Mouse (Mus musculus): ENCODE results near the gene Prkab2. TPM values are rescaled to one million over a fixed set of nuclear protein-coding genes. Genes with fewer than 3 reads are reported as not detected.

Gene Prkab2
- polyA plus RNA-seq, 1 experiment from 2014 or later, result 1.6 TPM

DNA sequence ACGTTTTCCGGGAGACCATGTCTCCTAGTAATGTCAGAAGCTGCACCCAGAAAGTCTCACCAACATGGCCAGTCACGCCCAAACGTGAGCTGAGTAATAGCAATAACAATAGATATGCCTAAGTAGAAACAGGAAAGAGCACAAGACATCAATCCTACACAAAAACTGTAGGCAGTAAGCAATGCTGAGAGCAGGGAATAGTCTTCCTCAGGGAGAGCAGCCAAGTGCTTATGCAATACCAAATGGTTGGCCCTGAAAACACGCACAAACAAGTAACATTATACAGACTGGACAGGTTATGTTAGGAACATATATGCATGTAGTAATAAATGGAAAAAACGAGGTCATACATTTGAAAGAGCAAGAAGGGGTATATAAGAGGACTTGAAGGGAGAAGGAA is 8.5 kb upstream of the Prkab2 start:
- no peaks in the 10 kb centered on the region for H3K9me3 ChIP-seq (replicated peaks)
- no peaks in the 10 kb centered on the region for H3K27me3 ChIP-seq
- no peak for ATAC-seq (ENCODE audit: insufficient read depth)
- H3K4me2 ChIP-seq, result no peak overlapping the region
- no peak overlapping the region for H3K9ac ChIP-seq
- 0 out of 2 replicates have a peak, but pooled peaks cover 5% of the 10 kb centered on the region for H3K4me1 ChIP-seq (replicated peaks)
- 55% methylated on average over 6 of the region's 6 CpGs for WGBS (ENCODE audit: insufficient replicate concordance)
- no peak overlapping the region for H3K27ac ChIP-seq (replicated peaks)
- H3K36me3 ChIP-seq (replicated peaks), result 0 out of 2 replicates have a peak, but pooled peaks cover 5% of the 10 kb centered on the region
- H3K4me3 ChIP-seq (replicated peaks), result no peak overlapping the region

DNA sequence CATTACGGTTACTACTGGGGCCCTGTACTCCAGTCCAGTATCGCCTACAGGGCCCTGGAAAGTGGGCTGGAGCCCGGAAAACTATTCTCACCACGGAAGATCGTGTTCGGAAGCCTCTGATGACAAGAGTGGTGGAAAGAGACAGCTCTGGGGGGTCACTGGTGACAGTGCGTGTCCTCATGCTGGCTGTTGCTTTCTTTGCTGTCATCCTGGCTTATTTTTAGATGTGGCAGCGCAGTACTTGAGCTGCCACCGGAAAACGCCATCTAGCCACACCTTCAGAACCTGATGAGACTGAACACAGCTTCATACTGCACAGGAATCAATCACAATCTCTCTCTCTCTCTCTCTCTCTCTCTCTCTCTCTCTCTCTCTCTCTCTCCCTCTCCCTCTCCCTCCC is 6.4 kb upstream of the Prkab2 start:
- no peak overlapping the region for H3K27ac ChIP-seq (replicated peaks)
- H3K4me3 ChIP-seq (replicated peaks), result no peak overlapping the region
- H3K9ac ChIP-seq, result no peak overlapping the region
- H3K4me2 ChIP-seq, result no peak overlapping the region
- no peaks in the 10 kb centered on the region for H3K36me3 ChIP-seq (replicated peaks)
- no peaks in the 10 kb centered on the region for H3K9me3 ChIP-seq (replicated peaks)
- no peaks in the 10 kb centered on the region for H3K27me3 ChIP-seq
- no peak for ATAC-seq (ENCODE audit: insufficient read depth)
- 67% methylated on average over 10 of the region's 10 CpGs for WGBS (ENCODE audit: insufficient replicate concordance)
- H3K4me1 ChIP-seq (replicated peaks), result 0 out of 2 replicates have a peak, but pooled peaks cover 5% of the 10 kb centered on the region

DNA sequence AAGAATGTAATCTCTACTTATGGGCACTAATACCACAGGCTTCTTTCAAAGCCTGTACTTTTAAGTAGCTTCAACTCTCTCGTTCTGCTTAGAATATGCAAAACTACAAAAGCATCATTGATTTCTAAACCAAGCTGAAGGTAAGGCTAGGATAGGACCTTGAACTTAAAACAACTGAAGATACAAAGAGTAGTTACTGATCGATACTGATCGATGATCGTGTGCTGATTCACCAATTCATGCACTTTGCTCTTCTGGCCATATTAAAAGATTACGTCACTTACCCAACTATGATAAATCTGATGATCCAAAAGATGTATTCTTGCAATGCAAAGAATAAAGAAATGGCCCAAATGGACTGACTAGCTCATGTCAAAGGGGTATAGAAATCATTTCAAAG is 4.2 kb upstream of the Prkab2 start:
- no peak overlapping the region for H3K4me3 ChIP-seq (replicated peaks)
- H3K27me3 ChIP-seq, result no peaks in the 10 kb centered on the region
- no peak for ATAC-seq (ENCODE audit: insufficient read depth)
- H3K27ac ChIP-seq (replicated peaks), result no peak overlapping the region
- H3K4me1 ChIP-seq (replicated peaks), result peaks cover 17% of the 10 kb centered on the region
- no peaks in the 10 kb centered on the region for H3K9me3 ChIP-seq (replicated peaks)
- no peak overlapping the region for H3K4me2 ChIP-seq
- WGBS (ENCODE audit: insufficient replicate concordance), result 75% methylated on average over 5 of the region's 5 CpGs
- no peaks in the 10 kb centered on the region for H3K36me3 ChIP-seq (replicated peaks)
- no peak overlapping the region for H3K9ac ChIP-seq

DNA sequence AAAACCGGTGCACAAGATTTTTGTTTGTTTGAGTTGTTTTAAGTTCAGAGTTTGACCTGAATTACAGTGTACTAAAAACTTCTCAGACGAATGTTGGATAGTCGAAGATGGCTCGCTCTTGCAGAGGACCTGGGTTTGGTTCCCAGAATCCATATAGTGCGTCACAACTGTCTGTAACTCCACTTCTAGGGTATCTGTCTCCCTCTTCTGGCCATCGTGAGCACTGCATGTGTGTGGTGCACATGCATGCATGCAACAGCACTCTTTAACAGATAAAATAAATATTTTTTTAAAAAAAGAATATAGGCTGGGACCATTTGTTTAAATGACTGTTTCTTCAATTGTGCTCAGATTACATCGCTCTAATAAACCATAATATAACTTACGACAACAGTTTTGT is 3.1 kb upstream of the Prkab2 start:
- Histone ChIP-seq H3K4me2 (no peak overlapping the region), H3K27me3 (no peaks in the 10 kb centered on the region), H3K9ac (no peak overlapping the region), H3K9me3 (replicated peaks) (no peaks in the 10 kb centered on the region), H3K27ac (replicated peaks) (no peak overlapping the region), H3K4me1 (replicated peaks) (peaks cover 22% of the 10 kb centered on the region), H3K4me3 (replicated peaks) (no peak overlapping the region), H3K36me3 (replicated peaks) (no peaks in the 10 kb centered on the region)
- ATAC-seq (ENCODE audit: insufficient read depth), result no peak
- WGBS (ENCODE audit: insufficient replicate concordance), result 73% methylated on average over 8 of the region's 8 CpGs

DNA sequence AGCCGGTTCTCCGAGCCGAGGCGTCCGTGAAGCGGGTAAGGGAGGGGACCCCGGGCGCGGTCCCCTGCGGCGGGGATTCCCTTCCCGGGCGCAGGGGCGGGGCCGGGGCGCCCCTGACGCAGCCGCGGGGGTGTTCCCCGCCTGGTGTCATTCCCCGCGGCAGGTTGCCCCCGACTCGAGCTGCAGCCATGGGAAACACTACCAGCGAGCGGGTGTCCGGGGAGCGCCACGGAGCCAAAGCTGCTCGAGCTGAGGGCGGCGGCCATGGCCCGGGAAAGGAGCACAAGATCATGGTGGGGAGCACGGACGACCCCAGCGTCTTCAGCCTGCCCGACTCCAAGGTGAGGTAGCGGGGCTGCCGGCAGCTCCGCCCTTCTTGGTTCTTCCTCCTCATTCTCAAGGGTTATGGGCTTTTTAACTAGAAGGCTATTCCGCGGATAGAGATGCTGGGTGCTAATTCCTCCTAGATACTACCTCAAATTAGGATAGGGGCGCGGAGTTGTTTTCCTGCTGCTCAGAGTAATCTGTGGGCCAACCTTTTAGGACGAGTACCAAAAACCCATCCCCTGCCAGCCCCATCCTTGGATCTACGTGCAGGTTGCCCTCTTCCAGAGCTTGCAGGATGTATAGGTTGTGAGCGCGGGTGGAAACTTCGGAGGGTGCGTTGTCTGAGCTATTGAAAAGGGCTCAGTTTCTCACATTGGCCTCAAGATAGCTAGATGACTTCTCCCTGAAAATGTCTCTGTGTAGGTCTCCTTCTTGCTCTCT is 617 bp downstream of the Prkab2 start:
- Histone ChIP-seq H3K9me3 (replicated peaks) (no peaks in the 10 kb centered on the region), H3K9ac (peak overlapping the region; percentile 67), H3K4me2 (peak overlapping the region; percentile 94), H3K4me1 (replicated peaks) (peaks cover 30% of the 10 kb centered on the region), H3K27me3 (no peaks in the 10 kb centered on the region), H3K27ac (replicated peaks) (peak overlapping the region; percentile 66), H3K36me3 (replicated peaks) (0 out of 2 replicates have a peak, but pooled peaks cover 1% of the 10 kb centered on the region), H3K4me3 (replicated peaks) (peak overlapping the region; percentile 90)
- ATAC-seq (ENCODE audit: insufficient read depth), result peak; percentile 77
- under 1% methylated on average over 50 of the region's 50 CpGs for WGBS (ENCODE audit: insufficient replicate concordance)

DNA sequence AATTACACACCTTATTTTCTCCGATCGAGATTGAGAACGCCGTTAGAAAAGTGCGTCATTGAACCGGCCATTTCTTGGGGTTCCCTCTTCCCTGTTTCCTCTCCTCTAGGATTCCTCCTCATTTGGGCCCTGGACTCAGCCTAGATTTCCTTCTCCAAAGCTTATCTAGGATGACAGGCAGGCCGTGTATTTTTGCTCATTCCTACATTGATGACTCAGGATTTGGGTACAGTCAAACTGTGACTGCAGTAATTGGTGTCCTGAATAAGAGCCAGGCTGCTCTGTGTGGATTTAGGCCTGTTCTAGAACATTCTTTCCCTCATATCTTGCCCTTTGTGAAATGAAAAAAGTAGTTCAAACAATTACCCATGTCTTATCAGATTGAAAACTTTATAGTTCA is 1.8 kb downstream of the Prkab2 start:
- no peak overlapping the region; the same call in 1 of the 2 replicates for H3K4me3 ChIP-seq (replicated peaks)
- H3K4me2 ChIP-seq, result peak overlapping the region; percentile 94; the same call in 1 of the 2 replicates
- H3K27me3 ChIP-seq, result no peaks in the 10 kb centered on the region
- H3K9me3 ChIP-seq (replicated peaks), result no peaks in the 10 kb centered on the region
- peaks cover 30% of the 10 kb centered on the region for H3K4me1 ChIP-seq (replicated peaks)
- no peak overlapping the region for H3K9ac ChIP-seq
- H3K27ac ChIP-seq (replicated peaks), result no peak overlapping the region
- no peak for ATAC-seq (ENCODE audit: insufficient read depth)
- WGBS (ENCODE audit: insufficient replicate concordance), result 78% methylated on average over 7 of the region's 7 CpGs
- 0 out of 2 replicates have a peak, but pooled peaks cover 6% of the 10 kb centered on the region for H3K36me3 ChIP-seq (replicated peaks)

DNA sequence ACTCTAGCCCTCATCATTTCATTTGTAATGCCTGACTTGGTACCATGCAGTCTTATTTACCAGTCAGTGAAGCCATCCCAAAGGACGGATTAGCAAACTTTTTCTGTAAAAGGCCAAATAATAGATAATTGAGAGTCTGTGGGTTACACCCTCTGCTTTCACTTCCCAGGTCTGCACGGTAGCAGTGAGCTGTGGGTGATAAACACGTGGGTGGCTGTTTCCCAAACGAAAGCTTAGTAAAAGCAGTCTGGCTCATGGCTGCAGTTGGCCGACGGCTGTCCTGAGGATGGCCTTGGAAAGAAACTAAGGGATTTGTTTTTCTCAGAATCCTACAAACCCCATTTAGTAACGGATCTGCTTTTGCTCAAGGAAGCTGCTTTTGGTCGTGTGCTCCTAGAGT is 3.2 kb downstream of the Prkab2 start:
- Histone ChIP-seq H3K9me3 (replicated peaks) (no peaks in the 10 kb centered on the region), H3K4me1 (replicated peaks) (peaks cover 30% of the 10 kb centered on the region), H3K4me2 (no peak overlapping the region), H3K4me3 (replicated peaks) (no peak overlapping the region), H3K27ac (replicated peaks) (no peak overlapping the region), H3K27me3 (no peaks in the 10 kb centered on the region), H3K9ac (no peak overlapping the region), H3K36me3 (replicated peaks) (0 out of 2 replicates have a peak, but pooled peaks cover 7% of the 10 kb centered on the region)
- ATAC-seq (ENCODE audit: insufficient read depth), result no peak
- 48% methylated on average over 8 of the region's 8 CpGs for WGBS (ENCODE audit: insufficient replicate concordance)

DNA sequence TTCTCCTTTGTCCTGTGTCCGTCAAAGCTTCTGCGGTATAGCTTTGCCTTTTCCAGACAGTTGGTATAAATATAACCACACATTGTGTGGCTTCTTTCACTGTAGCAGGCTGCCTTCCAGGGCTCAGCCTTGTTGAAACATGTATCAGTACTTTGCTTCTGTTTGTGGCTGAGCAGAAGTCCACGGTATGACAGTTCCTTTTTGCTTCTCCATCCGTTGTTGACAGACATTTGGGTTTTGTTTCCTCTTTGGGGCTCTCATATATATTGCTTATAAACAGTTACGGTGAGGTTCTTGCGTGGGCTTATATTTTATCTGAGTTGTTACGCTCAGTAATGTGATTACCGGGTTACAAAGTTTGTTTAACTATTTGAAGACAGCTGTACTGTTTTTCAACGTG is 7.5 kb downstream of the Prkab2 start:
- Histone ChIP-seq H3K27me3 (no peaks in the 10 kb centered on the region), H3K4me2 (no peak overlapping the region), H3K36me3 (replicated peaks) (peaks cover 9% of the 10 kb centered on the region; the same call in 1 of the 2 replicates), H3K27ac (replicated peaks) (peak overlapping the region; percentile 38), H3K9ac (no peak overlapping the region), H3K4me1 (replicated peaks) (0 out of 2 replicates have a peak, but pooled peaks cover 4% of the 10 kb centered on the region), H3K9me3 (replicated peaks) (no peaks in the 10 kb centered on the region), H3K4me3 (replicated peaks) (no peak overlapping the region)
- 57% methylated on average over 9 of the region's 9 CpGs for WGBS (ENCODE audit: insufficient replicate concordance)
- no peak for ATAC-seq (ENCODE audit: insufficient read depth)

DNA sequence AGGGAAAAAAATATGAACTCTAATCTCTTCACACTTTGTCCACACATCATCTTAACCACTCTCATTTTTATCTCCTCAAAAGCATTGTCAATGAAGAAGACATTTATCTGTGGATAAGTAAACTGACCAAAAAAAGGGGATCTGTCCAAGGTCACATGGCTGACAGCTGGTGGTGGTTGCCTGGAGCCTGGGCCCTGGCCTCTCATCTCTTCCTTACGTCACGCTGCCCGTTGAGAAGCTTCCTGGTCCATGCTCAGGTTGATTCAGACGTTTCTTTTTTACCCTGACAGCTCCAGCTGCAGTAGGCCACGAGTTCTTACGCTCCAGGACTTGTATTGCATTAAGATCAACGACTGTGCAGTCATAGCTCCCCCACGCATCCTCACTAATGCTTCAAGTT is 8.2 kb downstream of the Prkab2 start:
- no peak overlapping the region for H3K4me3 ChIP-seq (replicated peaks)
- no peak overlapping the region for H3K27ac ChIP-seq (replicated peaks)
- H3K9me3 ChIP-seq (replicated peaks), result no peaks in the 10 kb centered on the region
- H3K27me3 ChIP-seq, result no peaks in the 10 kb centered on the region
- no peak for ATAC-seq (ENCODE audit: insufficient read depth)
- peaks cover 9% of the 10 kb centered on the region; the same call in 1 of the 2 replicates for H3K36me3 ChIP-seq (replicated peaks)
- H3K4me1 ChIP-seq (replicated peaks), result 0 out of 2 replicates have a peak, but pooled peaks cover 2% of the 10 kb centered on the region
- no peak overlapping the region for H3K4me2 ChIP-seq
- 44% methylated on average over 8 of the region's 8 CpGs for WGBS (ENCODE audit: insufficient replicate concordance)
- H3K9ac ChIP-seq, result no peak overlapping the region

DNA sequence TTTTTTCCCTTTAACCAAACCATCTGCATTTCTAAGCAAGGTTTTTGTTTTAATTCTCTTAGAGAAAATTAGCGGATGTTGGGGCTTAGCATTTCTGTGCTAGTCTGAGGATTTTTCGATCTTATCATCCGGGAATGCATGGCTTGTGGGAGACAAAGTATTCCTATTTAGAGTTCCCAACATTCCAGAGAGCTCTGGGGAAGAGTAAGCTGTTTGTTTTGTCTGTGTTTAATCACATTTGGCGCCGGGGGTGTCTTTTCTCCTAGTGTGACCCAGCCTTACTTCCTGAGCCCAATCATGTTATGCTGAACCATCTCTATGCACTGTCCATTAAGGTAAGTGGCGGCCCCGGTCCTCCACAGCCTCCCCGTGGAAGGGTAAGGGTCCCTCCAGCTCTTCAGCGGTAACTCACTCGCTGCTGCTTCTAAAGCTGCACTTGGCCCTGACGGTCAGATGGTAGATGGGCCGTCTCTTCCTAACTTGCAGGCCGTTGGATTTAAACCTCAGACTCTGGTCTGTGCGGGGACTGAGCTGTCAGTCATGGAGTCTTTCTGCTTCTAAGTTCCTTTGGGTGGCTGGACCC is 9.2 kb downstream of the Prkab2 start:
- Histone ChIP-seq H3K27me3 (no peaks in the 10 kb centered on the region), H3K36me3 (replicated peaks) (peaks cover 9% of the 10 kb centered on the region; the same call in 1 of the 2 replicates), H3K9ac (no peak overlapping the region), H3K4me3 (replicated peaks) (no peak overlapping the region), H3K4me1 (replicated peaks) (no peaks in the 10 kb centered on the region), H3K9me3 (replicated peaks) (no peaks in the 10 kb centered on the region), H3K4me2 (no peak overlapping the region), H3K27ac (replicated peaks) (no peak overlapping the region)
- no peak for ATAC-seq (ENCODE audit: insufficient read depth)
- WGBS (ENCODE audit: insufficient replicate concordance), result 70% methylated on average over 14 of the region's 14 CpGs

DNA sequence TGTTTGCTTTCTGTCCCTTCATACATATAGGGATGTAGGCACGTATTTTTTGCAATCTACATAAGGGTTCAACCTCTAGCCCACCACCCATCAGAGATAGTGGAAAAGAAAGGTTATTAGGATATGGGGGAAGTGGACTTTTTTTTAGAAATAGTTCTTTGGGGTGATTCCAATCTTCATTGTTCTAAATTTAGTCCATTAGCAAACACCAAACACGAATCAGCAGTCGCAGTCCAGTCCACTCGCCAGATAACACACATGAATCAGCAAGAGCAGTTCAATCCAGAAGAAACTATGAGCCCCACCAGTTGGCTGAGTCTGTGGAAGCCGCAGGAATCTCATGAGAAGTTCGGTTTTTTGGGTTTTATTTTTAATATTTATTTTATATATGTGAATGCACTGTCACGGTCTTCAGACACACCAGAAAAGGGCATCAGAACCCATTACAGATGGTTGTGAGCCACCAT is 16.7 kb downstream of the Prkab2 start, which contains the start of gene Gm17651:
Gene Gm17651, minus strand, starts transcription at position 51 of the 467 bp plus-strand sequence.
- no peak for ATAC-seq (ENCODE audit: insufficient read depth)
- no peaks in the 10 kb centered on the region for H3K9me3 ChIP-seq (replicated peaks)
- no peak within 1 kb of the TSS for H3K9ac ChIP-seq
- H3K27ac ChIP-seq (replicated peaks), result no peak within 1 kb of the TSS
- no peaks in the 10 kb centered on the region for H3K36me3 ChIP-seq (replicated peaks)
- no peak within 1 kb of the TSS for H3K4me3 ChIP-seq (replicated peaks)
- no peaks in the 10 kb centered on the region for H3K4me1 ChIP-seq (replicated peaks)
- 51% methylated on average over 7 of the region's 7 CpGs for WGBS (ENCODE audit: insufficient replicate concordance)
- no peaks in the 10 kb centered on the region for H3K27me3 ChIP-seq
- no peak within 1 kb of the TSS for H3K4me2 ChIP-seq

Measured in liver, embryonic 15.5 days (tissue).